Mouse (Mus musculus): ENCODE results near the gene Cyp24a1. TPM values are rescaled to one million over a fixed set of nuclear protein-coding genes. Genes with fewer than 3 reads are reported as not detected.
"Not testable (repeated sequence)": the region's sequence is repeated elsewhere in the genome, so short reads cannot be mapped to it uniquely, and the experiment has no call there.

Gene Cyp24a1
- polyA plus RNA-seq, 1 experiment from 2014 or later = not detected

DNA sequence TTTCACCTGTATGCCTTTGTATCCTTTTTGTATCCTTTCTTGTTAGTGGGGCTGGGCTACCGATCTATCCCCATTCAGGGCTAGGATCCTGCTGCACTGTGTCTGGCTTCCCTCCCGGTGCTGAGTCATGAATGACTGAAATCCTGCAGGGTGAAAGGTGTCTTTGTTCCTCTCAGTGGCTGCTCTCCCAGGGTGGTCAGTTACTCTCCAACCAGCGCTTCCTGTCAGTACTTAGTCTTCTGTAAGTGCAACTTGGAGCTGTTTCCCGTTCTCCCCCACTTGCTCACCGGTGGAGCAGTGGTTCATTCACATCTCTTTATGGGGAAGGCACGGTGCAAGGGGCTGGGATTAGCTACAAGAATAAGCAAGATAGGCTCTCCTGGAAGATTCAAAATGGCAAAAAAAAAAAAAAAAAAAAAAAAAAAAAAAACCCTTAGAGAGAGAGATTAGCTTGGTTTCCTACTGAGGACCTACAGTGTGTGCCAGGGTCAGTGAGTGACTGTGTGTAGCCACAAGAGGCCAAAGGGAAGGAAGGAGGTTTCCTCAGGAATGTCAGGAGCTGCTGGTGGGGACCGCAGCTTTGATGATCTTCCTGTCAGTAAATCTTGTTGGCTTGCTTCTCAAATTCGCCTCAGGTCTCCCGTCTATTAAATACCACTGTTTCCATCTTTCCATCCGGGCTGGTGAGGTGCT lies 27.2 kb downstream of the Cyp24a1 start:
- no peaks in the 10 kb centered on the region for H3K27me3 ChIP-seq (replicated peaks; ENCODE audit: control insufficient read depth, insufficient read depth, low read length)
- TF ChIP-seq CTCF (IDR thresholded peaks at IDR 0.05; ENCODE audit: low read depth) = no peak
- H3K4me2 ChIP-seq (replicated peaks; ENCODE audit: low read depth) = no peak overlapping the region
- H3K27ac ChIP-seq (ENCODE audit: low read depth, low read length) = no peak overlapping the region
- ATAC-seq = peak; percentile 41; the same call in 1 of the 2 replicates
- no peaks in the 10 kb centered on the region for H3K9me3 ChIP-seq (ENCODE audit: control insufficient read depth)
- no peaks in the 10 kb centered on the region for H3K4me1 ChIP-seq (replicated peaks; ENCODE audit: control insufficient read depth, insufficient read depth, low read length)
- 23% methylated on average over 10 of the region's 10 CpGs for WGBS
- no peak overlapping the region for H3K9ac ChIP-seq (ENCODE audit: low read depth, low read length)
- H3K36me3 ChIP-seq (ENCODE audit: control insufficient read depth, insufficient read depth) = no peaks in the 10 kb centered on the region
- no peak overlapping the region for H3K4me3 ChIP-seq (ENCODE audit: low read depth, low read length)

DNA sequence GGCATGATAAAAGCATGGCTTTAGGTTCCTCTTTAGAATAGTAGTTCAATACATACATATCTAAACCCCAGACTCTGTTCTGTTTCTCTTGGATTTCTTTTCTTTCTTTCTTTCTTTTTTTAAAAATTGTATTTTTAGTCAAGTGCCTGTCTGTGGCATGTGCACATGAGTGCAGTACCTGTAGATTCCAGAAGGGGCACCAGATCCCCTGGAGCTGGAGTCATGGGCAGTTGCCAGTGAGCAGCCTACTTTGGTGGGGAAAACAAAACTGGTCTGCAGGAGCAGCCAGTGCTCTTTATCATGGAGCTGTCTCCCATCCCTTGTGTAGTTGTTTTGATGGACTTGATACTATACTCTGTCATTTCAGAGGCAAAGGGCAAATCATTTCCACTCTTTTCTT lies 28.9 kb downstream of the Cyp24a1 start:
- H3K4me3 ChIP-seq (ENCODE audit: low read depth, low read length) = no peak overlapping the region
- H3K9ac ChIP-seq (ENCODE audit: low read depth, low read length) = no peak overlapping the region
- ATAC-seq = no peak
- H3K27me3 ChIP-seq (replicated peaks; ENCODE audit: control insufficient read depth, insufficient read depth, low read length) = no peaks in the 10 kb centered on the region
- no peak overlapping the region for H3K27ac ChIP-seq (ENCODE audit: low read depth, low read length)
- H3K4me2 ChIP-seq (replicated peaks; ENCODE audit: low read depth) = no peak overlapping the region
- TF ChIP-seq CTCF (IDR thresholded peaks at IDR 0.05; ENCODE audit: low read depth) = peak; percentile 61
- H3K9me3 ChIP-seq (ENCODE audit: control insufficient read depth) = no peaks in the 10 kb centered on the region
- H3K4me1 ChIP-seq (replicated peaks; ENCODE audit: control insufficient read depth, insufficient read depth, low read length) = no peaks in the 10 kb centered on the region
- no peaks in the 10 kb centered on the region for H3K36me3 ChIP-seq (ENCODE audit: control insufficient read depth, insufficient read depth)

DNA sequence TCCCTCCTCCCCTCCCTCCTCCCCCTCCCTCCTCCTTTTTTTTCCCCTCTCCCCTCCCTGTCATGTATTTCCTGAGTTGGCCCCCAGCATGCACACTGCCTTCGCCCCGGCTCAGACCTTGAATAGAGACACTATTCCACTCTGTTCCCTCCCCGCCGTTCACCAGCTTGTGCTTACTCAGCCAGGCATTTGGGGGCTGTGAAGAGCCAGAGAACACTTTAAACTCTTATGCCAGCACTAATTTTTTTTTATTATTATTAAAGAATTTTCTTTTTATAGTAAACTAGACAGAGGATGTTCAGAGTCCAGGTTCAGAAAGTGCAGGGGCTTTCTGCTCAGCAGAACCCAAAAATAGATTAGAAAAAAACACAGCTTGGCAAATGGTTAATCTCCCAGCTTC lies 32.1 kb downstream of the Cyp24a1 start:
- Histone ChIP-seq H3K9me3 (ENCODE audit: control insufficient read depth) (no peaks in the 10 kb centered on the region), H3K4me2 (replicated peaks; ENCODE audit: low read depth) (no peak overlapping the region), H3K4me1 (replicated peaks; ENCODE audit: control insufficient read depth, insufficient read depth, low read length) (peaks cover 5% of the 10 kb centered on the region; the same call in 1 of the 2 replicates), H3K27ac (ENCODE audit: low read depth, low read length) (no peak overlapping the region), H3K9ac (ENCODE audit: low read depth, low read length) (no peak overlapping the region), H3K27me3 (replicated peaks; ENCODE audit: control insufficient read depth, insufficient read depth, low read length) (no peaks in the 10 kb centered on the region), H3K36me3 (ENCODE audit: control insufficient read depth, insufficient read depth) (no peaks in the 10 kb centered on the region), H3K4me3 (ENCODE audit: low read depth, low read length) (no peak overlapping the region)
- no peak for TF ChIP-seq CTCF (IDR thresholded peaks at IDR 0.05; ENCODE audit: low read depth)
- WGBS = 53% methylated on average over 4 of the region's 4 CpGs
- no peak for ATAC-seq

DNA sequence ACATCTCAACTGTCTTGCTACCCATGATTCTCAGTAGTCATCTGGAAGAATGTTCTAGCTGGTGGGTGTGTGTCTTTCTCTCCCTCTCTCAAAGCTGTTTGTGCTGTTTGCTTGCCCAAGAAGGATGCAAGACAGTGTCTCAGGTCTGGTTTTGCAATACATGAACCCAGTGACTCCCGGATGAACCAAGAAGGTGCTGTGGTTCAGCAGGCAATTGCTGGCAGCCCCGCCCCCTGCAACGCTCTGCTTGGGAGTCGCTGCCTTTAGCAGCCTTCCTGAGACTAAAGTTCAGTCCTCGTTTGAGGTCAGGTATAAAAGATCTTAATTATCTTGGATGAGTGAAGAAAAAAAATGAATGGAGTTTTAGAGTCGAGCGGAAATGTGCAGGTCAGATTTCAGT lies 35.3 kb downstream of the Cyp24a1 start:
- TF ChIP-seq CTCF (IDR thresholded peaks at IDR 0.05; ENCODE audit: low read depth) = no peak
- Histone ChIP-seq H3K9me3 (ENCODE audit: control insufficient read depth) (no peaks in the 10 kb centered on the region), H3K36me3 (ENCODE audit: control insufficient read depth, insufficient read depth) (no peaks in the 10 kb centered on the region), H3K27ac (ENCODE audit: low read depth, low read length) (no peak overlapping the region), H3K4me3 (ENCODE audit: low read depth, low read length) (no peak overlapping the region), H3K27me3 (replicated peaks; ENCODE audit: control insufficient read depth, insufficient read depth, low read length) (no peaks in the 10 kb centered on the region), H3K9ac (ENCODE audit: low read depth, low read length) (no peak overlapping the region), H3K4me1 (replicated peaks; ENCODE audit: control insufficient read depth, insufficient read depth, low read length) (peaks cover 5% of the 10 kb centered on the region), H3K4me2 (replicated peaks; ENCODE audit: low read depth) (peak overlapping the region; percentile 27; the same call in 1 of the 2 replicates)
- ATAC-seq = peak; percentile 54
- WGBS = 28% methylated on average over 7 of the region's 7 CpGs

DNA sequence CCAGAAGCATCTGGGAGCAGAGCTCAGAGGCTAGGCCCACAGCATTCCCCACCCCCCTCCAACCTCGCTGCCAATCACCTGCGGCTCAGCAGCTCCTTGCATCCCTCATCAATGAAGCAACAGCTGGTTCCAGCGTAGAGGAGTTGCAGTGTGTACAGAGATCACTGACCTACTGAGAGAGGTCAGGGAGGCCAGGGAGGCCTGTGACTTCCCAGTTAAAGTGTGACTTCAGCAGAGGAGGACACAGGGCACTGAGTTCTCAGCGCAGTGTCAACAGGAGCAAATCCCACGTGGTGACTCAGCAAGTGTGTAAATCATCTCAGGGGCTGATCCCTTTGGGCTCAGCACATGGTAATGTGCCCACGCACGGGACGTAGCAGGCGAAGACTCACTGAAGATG lies 37.1 kb downstream of the Cyp24a1 start:
- H3K9ac ChIP-seq (ENCODE audit: low read depth, low read length) = no peak overlapping the region
- peaks cover 5% of the 10 kb centered on the region for H3K4me1 ChIP-seq (replicated peaks; ENCODE audit: control insufficient read depth, insufficient read depth, low read length)
- peak; percentile 90 for ATAC-seq
- no peaks in the 10 kb centered on the region for H3K9me3 ChIP-seq (ENCODE audit: control insufficient read depth)
- no peak overlapping the region for H3K4me2 ChIP-seq (replicated peaks; ENCODE audit: low read depth)
- WGBS = 27% methylated on average over 9 of the region's 9 CpGs
- H3K27me3 ChIP-seq (replicated peaks; ENCODE audit: control insufficient read depth, insufficient read depth, low read length) = no peaks in the 10 kb centered on the region
- H3K4me3 ChIP-seq (ENCODE audit: low read depth, low read length) = no peak overlapping the region
- no peaks in the 10 kb centered on the region for H3K36me3 ChIP-seq (ENCODE audit: control insufficient read depth, insufficient read depth)
- no peak for TF ChIP-seq CTCF (IDR thresholded peaks at IDR 0.05; ENCODE audit: low read depth)
- peak overlapping the region; percentile 41 for H3K27ac ChIP-seq (ENCODE audit: low read depth, low read length)

DNA sequence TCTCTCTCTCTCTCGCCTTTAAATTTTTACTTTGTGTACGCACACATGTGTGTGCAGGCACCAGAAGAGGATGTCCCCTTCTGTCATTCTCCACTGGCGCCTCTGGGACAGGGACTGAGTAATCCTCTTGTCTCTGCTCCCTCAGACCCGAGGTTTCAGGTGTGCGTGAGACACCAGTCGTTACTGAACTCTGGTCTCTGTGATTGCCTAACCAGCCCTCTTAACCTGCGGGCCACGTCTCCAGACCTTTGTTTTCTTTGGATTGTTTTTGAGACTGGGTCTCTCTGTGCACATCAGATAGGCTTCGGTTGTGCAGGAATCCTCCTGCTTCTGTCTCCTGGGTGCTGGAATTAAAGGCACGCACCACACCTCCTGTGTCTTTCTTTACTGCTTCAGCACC lies 37.8 kb downstream of the Cyp24a1 start:
- WGBS = 46% methylated on average over 10 of the region's 10 CpGs

DNA sequence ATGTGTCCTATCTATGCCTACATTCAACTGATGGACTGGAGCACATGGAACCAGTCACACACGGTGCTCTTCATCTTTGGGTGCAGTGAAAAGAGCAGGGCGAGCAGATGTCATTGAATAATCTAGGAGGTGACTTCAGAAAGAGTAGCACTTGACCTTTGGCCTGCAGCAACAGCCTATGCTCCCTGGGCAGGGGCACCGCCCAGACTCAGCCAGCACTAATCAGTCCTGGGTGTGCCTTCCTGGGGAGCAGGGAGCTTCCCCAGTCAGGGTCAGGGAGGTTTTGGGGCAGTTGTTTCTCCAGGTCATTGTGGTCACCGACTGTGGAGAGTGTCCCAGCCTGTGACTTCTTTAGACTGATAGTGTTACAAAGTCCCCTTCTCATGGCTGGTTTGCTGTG lies 43.1 kb downstream of the Cyp24a1 start:
- H3K36me3 ChIP-seq (ENCODE audit: control insufficient read depth, insufficient read depth); H3K9me3 ChIP-seq (ENCODE audit: control insufficient read depth); H3K27ac ChIP-seq (ENCODE audit: low read depth, low read length); H3K4me1 ChIP-seq (replicated peaks; ENCODE audit: control insufficient read depth, insufficient read depth, low read length); H3K4me2 ChIP-seq (replicated peaks; ENCODE audit: low read depth); H3K9ac ChIP-seq (ENCODE audit: low read depth, low read length); H3K27me3 ChIP-seq (replicated peaks; ENCODE audit: control insufficient read depth, insufficient read depth, low read length); H3K4me3 ChIP-seq (ENCODE audit: low read depth, low read length): not testable (repeated sequence)
- peak; percentile 68 for ATAC-seq
- WGBS = 11% methylated on average over 3 of the region's 4 CpGs

More for the DNA sequence above, 37.8 kb downstream of the Cyp24a1 start:
- no peak overlapping the region for H3K9ac ChIP-seq (ENCODE audit: low read depth, low read length)
- H3K4me3 ChIP-seq (ENCODE audit: low read depth, low read length) = no peak overlapping the region
- peak overlapping the region; percentile 41; the same call in 1 of the 2 replicates for H3K27ac ChIP-seq (ENCODE audit: low read depth, low read length)
- no peaks in the 10 kb centered on the region for H3K36me3 ChIP-seq (ENCODE audit: control insufficient read depth, insufficient read depth)
- H3K27me3 ChIP-seq (replicated peaks; ENCODE audit: control insufficient read depth, insufficient read depth, low read length) = no peaks in the 10 kb centered on the region
- H3K9me3 ChIP-seq (ENCODE audit: control insufficient read depth) = no peaks in the 10 kb centered on the region
- TF ChIP-seq CTCF (IDR thresholded peaks at IDR 0.05; ENCODE audit: low read depth) = no peak
- H3K4me1 ChIP-seq (replicated peaks; ENCODE audit: control insufficient read depth, insufficient read depth, low read length) = peaks cover 5% of the 10 kb centered on the region
- H3K4me2 ChIP-seq (replicated peaks; ENCODE audit: low read depth) = no peak overlapping the region
- ATAC-seq = peak; percentile 61
